Mouse (Mus musculus): ENCODE results near the gene Uchl5.

Uchl5 gene

DNA sequence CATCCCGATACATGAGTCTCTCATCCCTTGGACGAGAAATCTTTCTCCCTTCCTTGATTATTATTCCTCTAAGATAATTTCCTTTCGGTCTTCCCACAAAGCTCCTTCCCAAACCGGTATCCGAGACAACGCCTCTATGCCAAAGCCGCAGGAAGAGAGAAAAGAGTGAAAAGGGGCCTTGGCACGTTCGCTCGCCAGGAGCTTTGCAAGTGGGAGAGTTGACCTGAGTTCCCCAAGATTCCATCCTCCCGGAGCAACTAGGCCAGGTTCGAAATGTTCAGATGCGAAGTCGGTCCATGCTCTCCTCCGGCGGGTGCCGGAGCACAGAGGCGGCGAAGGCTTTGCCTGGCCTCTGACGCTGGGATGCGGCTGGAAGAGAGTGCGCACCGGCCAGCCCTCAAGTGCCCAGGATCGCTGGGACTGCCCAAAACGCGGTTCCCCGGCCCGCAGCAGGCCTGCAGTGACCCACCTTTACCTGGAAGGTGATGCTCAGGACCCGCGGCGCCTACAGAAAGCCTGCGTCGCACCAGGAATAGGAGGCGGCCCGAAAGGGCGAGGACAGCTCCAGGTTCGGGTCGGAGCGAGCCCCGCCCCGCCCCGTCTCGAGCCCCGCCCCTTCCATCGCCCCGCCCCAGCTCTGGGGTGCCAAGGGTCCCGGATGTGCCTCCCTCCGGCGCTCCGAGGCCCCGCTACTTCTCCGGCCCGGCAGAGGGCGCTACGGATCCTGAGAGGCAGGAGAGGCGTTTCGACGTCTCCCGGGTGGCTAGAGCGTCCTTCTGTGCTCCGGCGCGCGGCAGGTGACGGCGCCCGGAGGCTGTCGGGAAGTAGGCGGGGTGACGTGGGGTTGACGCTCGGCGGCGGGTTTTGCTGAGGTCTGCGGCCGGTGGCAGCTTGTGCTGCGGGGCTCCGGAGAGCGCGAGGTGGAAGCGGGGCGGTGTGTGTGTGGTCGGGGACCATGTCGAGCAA is at the start of gene Uchl5, which contains the start of gene Trove2:
Gene Uchl5 (plus strand): TSS at position 827 of the 966 bp plus-strand sequence.
Gene Trove2 (minus strand): TSS at position 623 of the 966 bp plus-strand sequence.
- peak; percentile 99 for DNase-seq

DNA sequence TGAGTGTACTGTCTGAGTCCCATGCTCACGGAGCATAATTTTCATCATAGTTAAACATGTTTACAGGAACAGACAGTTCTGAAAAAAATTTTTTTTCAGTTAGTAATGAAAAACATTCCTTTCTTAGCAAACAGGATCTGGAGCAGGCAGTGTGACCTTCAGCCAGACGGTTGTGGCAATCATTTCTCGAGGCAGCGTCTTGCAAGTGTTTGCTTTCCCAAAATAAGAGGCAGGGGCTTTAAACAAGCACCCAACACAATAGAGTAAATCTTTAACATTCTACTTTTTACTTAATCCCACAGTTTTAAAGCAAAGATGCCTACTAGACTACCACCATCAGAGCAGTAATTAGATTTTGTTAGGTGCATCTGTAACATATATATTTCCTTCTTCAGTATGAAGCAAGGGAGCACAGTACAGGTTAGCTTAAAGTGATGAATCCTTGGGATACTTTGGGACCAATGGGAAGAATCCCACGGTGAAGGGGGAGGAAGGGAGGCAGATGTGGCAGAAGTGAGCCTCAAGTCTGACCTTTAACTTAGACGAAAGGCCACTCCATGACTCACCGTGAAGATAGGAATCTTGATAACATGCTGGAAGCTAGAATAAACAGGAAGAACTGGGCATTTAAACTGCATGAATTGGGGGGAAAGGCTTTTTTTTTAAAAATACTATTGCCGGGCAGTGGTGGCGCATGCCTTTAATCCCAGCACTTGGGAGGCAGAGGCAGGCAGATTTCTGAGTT is 49.2 kb upstream of the Uchl5 start:
- no peak for DNase-seq

DNA sequence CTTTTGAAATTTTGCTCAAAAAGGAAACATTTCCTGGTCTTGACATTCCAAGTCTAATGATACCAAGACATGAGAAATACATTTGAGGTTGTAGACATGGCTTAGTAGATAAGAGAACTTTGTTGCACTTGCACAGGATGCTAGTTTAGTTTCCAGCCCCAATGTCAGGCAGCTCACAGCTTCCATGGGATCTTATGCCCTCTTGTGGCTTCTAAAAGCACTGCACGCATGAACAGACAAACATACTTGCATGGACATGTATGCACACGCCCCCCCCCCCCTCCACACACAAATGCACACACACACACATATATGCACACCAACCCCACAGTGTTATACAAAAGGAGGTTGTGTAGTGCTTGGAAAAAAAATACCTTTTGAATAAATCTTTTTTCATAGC is 46.2 kb upstream of the Uchl5 start:
- peak; percentile 10 to 26 for DNase-seq

- no peak for DNase-seq
These were observed 45.4 kb upstream of the Uchl5 start for GRCm38 (mm10) chr1:143731691-143732090.

GRCm38 (mm10) chr1:143733914-143734410 is 43.1 kb upstream of the Uchl5 start:
- no peak for DNase-seq

GRCm38 (mm10) chr1:143738811-143739210 is 38.3 kb upstream of the Uchl5 start:
- no peak for DNase-seq

DNA sequence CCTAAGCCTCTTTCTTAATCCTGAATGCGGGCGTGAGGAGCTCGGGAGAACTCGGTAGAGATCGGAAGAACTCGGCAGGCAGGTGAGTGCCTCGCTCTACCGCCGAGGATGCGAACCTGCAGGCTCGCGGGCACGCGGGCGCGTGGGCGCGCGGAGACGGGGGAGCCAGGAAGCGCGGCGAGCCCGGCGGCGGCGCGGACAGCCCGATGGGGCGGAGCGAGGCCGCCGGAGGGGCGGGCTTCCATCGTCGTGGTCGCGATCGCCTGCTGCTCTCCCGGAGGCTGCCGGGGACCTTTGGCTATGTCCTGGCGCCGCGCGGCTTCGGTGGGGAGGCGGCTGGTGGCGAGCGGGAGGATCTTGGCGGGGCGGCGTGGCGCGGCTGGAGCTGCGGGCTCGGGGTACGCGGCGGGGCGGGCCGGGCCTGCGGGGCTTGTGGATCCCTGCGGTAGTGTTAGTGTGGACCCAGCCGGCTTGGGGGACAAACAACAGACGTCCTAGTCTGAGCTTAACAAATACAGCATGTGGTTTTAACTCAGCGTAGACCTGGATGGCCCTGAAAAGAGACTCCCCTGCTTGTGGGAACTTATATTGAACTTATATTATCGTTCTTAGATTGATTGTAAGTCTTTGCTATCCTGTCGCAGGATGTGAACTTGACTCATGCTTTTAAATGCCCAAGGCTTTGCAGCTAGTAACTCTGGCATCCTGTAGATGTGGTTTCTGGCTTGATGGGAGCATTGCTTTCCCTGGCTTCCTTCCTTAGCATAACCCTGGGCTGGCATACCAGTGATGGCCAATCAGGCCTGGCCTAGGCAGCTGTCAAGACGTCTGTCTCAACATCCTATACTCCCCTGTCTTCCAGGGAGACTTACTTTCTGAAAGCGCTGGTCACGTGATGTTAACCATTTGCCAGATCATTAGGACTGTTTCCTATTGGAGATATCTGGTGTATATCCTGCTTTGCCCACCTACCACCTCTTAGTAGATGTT is 37.4 kb upstream of the Uchl5 start:
- peak; percentile 90 to 93 for DNase-seq

DNA sequence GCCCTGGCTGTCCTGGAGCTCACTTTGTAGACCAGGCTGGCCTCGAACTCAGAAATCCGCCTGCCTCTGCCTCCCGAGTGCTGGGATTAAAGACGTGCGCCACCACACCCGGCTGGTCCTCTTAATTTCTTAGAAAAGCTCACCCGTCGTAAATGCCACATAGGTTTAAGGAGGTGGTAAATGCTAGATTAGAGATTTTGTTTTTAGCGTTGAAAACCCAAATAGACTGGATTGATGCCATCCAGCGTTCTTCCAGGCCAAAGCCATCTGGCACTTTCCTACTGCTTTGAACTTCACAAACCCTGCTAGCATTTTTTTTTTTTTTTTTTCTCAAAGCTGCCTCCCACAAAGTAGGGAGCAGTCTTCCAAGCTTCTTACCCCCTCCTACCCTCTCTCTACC is 36.5 kb upstream of the Uchl5 start:
- DNase-seq, result no peak

DNA sequence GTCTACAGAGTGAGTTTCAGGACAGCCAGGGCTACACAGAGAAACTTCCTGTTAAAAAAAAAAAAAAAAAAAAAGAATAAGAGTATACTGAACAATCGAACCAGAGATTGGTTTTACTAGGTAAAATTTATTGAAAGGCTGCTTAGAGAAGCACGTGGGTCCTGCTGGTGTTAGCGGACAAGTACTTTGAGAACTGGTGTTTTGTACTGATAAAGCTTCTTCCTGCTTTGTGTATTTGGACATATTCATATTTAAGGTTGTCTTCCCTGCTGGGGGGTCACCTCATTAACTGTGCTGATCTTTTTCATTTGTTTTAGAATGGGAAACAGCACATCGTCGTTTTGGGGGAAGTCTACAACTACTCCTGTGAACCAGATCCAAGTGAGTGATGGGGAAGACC is 35.7 kb upstream of the Uchl5 start:
- DNase-seq, result no peak

DNA sequence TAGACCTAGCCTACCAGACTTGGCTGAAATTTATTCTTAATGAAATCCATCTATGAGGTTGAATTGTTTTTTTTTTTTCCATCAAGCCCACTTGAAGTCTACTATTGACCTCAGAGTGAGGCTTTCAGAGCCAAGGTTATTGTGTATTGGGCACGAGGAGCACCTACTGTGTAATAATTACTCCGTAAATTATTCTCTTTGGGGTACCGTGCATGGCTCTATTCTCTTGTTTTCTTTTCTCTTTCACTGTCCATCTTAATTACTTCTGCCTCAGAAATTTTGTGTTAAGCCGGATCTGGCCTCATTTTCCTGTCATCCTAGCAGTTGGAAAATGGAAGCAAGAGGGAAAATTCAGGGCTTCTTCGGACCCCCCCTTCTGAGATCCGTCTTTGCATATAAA is 34.9 kb upstream of the Uchl5 start:
- no peak for DNase-seq

DNA sequence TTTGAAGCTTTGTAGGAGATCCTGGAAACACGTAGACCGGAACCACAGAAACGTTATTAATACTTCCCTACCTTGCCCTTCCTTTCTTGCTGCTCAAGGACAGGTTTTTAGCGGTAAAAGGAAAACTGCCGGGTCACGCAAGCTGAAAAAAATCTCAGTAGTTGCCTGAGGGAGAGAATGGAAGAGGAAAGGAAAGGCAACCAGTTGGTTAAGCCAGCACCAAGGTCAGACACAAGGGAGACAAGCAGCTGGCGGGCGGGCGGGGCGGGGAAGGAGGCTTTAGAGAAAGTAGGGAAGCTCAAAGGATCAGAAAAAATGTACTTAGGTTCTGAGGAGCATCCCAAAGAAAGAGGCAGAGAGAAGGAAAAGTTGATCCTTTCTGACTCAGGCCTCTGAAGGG is 31.2 kb upstream of the Uchl5 start:
- no peak for DNase-seq

- no peak for DNase-seq
These were observed 14.9 kb upstream of the Uchl5 start for GRCm38 (mm10) chr1:143762159-143762558.

DNA sequence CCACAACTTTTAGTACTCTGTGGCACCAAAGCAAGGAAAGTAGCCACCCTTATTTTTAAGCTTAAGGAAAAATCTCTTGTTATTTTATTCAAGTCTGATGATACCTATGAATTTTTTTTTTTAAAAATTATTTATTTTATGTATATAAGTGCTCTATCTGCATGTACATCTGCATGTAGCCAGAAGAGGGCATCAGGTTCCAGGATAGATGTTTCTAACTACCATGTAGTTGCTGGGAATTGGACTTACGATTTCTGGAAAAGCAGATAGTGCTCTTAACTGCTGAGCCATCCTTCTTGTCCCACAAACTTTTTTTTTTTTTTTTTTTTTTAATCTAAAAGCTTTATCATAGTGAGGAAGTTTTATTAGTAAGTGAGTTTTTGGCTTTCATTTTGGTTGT is 12.6 kb upstream of the Uchl5 start:
- no peak for DNase-seq

DNA sequence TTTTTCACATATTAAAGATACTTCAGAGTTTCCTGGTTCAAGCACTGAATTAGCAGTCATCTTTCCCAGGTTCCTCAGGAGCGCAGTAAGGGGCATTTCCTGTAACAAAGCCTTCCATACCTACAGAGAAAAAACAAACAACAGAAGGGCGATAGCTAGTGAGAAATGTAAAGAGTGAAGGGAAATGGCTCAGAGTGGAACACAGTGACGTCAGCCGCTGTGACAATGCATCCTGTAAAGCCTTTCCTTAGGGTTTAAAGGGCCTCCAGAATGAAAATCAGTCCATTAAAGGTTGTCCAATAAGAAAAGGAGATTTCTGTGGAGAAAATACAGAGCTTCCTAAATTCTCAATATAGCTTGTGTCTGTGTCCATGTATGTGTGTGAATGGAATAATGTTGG is 11.3 kb upstream of the Uchl5 start:
- no peak for DNase-seq

GRCm38 (mm10) chr1:143766238-143766637 is 10.8 kb upstream of the Uchl5 start:
- DNase-seq, result no peak

DNA sequence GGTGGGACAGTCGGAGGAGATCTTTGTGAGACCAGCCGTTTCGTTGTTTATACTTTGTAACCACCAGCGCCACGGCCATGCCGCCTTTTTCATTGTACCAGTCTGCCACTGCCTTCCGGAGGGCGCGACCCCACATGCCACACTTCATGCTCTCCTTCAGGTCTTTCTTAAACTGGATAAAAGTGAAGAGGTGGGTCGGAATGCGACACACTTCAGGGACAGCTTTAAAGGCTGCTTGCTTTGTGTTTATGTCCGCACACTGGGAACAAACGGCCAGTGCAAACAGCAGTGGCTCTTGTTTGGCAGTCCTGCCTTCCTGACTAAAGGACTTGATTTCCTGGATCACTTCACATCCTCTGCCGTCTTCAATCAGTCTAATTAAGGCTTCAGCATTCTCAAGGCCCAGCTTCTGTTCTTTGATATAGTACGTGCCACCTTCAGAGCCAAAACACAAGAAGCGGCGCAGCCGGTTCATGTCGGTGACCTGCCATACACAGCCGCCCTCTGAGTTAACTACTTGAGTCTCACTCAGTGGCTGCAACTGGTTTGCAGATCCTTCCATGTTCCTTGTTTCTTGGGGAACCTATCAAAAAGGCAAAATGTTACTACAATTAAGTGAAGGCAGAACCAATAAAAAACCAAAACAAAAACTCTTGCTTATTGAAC is 6.5 kb upstream of the Uchl5 start:
- DNase-seq, result peak; percentile 63 to 72

DNA sequence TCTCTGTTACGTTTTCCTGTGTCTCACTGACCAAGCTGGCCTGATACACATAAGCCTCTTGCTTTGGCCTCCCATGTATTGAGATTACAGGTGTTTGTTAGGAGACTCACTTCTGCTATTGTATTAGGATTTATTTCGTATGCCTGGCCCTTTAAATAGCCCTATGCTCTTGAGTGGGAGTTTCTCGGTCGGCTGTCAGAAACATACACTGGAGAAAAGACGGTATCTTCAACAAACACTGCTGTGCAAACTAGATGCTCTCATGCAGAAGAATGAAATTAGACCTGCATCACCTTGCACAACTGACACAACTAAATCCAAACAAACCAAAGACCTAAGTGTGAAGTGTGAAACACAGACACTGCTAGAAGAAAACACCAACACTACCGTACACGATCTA is 4.0 kb upstream of the Uchl5 start:
- DNase-seq, result no peak

- DNase-seq, result no peak
These were observed 3.2 kb upstream of the Uchl5 start for GRCm38 (mm10) chr1:143773909-143774308.

DNA sequence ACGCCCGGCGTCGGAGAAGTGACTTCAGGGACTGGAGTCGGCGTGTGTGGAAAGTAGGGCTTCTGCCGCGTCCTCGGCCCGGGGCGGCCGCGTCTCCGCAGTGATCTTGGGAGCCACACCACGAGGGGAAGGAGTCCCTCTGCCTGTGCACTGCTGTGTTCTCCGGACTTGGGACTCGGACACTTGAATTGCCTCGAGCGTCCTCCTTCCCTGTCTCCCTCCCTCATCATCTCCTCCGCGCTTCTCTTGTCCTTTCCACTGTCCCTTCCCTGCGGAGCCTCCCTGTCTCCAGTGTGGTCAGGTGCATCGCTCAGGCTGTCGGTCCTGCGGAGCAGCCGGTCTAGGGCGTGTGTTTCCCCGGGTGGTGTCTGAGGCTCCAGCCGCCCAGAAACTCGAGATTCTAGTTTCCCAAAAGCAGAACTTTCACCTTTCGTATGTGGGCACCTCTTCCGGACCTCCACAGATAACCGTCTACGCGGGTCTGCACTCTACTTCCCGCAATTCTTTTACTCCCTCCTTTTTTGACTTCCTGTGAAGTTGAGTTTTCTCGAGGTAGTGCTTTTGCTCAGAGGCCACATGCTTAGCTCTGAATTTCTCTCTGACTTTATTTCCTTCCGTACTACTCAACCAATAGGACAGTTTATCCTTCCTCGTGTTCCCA is 616 bp downstream of the Uchl5 start:
- no peak for DNase-seq

- DNase-seq, result peak; percentile 58 to 61
These were observed 11.6 kb downstream of the Uchl5 start for GRCm38 (mm10) chr1:143788584-143789227.

- no peak for DNase-seq
These were observed 26.5 kb downstream of the Uchl5 start for GRCm38 (mm10) chr1:143803537-143803936.

All from kidney, postnatal 4 days (tissue).